Mouse (Mus musculus) lung, postnatal 4 days (tissue): ENCODE results near the gene Nufip2.
"Not testable (repeated sequence)": the region's sequence is repeated elsewhere in the genome, so short reads cannot be mapped to it uniquely, and the experiment has no call there.

Source experiments
- DNase-seq, 2 experiments: peaks; one replicate each; pipeline ENCODE4 v3.0.0; 2021

The Nufip2 gene

DNA sequence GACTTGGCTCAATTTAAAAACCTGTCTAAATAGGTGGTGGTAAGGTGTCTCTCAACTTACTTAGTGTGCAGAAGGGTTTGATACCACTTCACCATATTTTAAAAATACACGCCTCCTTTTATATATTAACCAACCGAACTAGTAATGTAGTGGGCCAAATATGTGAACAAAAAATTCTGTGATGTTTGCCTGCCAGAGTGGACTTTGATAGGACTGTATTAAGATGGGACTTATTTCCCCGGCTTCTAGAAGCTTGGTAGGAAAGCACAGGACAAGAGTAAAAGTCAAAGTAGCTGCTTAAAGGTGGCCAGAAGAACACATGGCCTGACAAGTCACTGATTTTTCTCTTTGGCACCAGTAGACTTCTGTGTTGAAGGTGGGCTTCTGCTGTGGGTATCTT is 27.8 kb downstream of the Nufip2 start:
- no peak for DNase-seq

- no peak for DNase-seq
These were observed 33.1 kb downstream of the Nufip2 start for GRCm38 (mm10) chr11:77719055-77719454.

DNA sequence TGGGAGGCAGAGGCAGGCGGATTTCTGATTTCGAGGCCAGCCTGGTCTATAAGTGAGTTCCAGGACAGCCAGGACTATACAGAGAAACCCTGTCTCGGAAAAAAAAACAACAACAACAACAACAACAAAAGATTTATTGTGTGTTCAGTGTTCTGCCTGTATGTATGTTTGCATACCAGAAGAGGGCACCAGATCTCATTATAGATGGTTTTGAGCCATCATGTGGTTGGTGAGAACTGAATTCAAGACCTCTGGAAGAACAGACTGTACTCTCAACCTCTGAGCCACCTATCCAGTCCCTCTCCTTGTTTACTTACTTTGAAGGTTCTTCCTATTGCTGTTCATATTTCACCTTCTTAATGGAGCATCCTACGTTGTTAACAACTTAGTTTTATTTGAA is 35.4 kb downstream of the Nufip2 start:
- DNase-seq, result no peak

DNA sequence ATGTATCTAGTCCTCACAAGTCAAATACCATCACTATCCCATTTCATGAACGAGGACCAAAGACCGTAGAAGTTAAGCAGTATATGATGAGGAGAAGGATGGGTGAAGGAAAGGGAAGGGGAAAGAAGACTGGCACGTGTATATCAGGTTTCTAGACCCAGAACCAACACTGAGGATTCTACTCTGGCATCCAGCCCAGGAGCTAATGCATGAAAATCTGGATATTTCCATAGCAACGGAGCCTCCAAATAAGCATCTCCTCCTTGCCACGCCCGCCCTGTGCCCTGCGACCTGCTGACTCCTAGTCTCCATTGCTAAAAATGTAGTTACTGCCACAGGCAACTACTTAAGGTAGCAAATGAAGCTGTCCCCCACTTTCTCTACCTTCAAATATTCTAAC is 38.8 kb downstream of the Nufip2 start:
- DNase-seq, result no peak

GRCm38 (mm10) chr11:77725183-77725582 is 39.2 kb downstream of the Nufip2 start, which contains the start of gene Cryba1:
TSS of gene Cryba1 (minus strand) at chr11:77725283.
- DNase-seq, result no peak

- DNase-seq, result no peak
These were observed 42.6 kb downstream of the Nufip2 start for GRCm38 (mm10) chr11:77728587-77728986.

GRCm38 (mm10) chr11:77737289-77737688 is 51.3 kb downstream of the Nufip2 start:
- peak; percentile 71 to 86 for DNase-seq

GRCm38 (mm10) chr11:77738555-77738954 is 52.6 kb downstream of the Nufip2 start:
- DNase-seq, result no peak

DNA sequence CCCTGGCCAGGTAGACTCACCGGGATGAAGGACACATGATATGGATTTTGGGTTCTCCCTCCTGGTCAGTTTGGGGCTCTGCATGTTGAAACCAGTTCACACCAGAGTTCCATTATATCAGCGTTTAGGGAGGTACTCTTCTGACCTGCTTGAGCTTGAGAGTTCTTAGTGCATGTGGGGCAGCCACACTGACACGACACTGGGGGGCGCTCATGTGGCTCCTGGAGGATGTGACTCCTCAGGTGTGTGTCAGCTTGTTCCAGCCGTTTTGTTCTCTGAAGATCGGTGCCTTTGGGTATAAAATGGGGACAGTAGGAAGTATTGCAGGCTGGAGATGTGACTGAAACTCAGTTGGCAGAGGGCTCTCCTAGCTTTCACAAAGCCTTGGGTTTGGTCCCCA is 58.0 kb downstream of the Nufip2 start:
- DNase-seq, result peak; percentile 53 to 62

DNA sequence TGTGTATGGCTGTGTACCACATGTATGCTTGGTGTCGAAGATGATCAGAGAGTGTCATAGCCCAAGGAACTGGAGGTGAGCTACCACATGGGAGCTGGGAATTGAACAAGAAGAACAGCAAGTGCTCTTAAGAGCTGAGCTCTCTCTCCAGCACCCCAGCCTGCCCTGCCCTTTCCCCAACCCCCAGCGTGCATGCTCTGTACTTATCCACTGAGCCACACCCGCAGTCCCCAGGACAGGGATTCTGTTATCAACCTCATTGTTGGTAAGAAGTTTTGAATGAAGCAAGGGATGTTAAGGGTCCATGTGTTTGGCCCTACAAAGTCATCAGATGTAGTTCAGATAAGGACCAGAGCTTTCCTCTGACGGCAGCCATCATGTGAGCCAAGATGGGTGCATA is 60.7 kb downstream of the Nufip2 start:
- no peak for DNase-seq

GRCm38 (mm10) chr11:77747103-77747502 is 61.1 kb downstream of the Nufip2 start:
- DNase-seq, result not testable (repeated sequence)

DNA sequence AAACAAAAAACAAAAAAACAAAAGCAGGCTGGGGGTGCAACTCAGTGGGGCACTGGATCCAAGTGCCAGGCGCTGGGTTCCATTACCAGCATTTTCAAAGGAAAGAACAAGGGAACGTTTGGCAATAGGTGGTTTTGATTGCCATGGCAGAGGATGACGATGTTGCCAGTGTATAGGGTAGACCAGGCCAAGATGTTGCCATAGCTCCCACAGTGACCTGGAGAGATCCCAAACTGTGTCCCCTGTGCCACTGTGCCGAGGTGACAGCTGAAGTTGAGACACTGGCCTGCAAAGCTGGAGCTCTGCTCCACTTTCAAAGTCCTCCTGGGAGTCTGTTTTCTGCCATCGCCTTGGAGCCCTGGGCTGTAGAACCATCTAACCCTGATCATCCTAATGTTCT is 63.0 kb downstream of the Nufip2 start:
- DNase-seq, result no peak

- no peak for DNase-seq
These were observed 66.6 kb downstream of the Nufip2 start for GRCm38 (mm10) chr11:77752525-77752924.

- DNase-seq, result no peak
These were observed 67.5 kb downstream of the Nufip2 start for GRCm38 (mm10) chr11:77753469-77753868.

GRCm38 (mm10) chr11:77760031-77760430 is 74.1 kb downstream of the Nufip2 start:
- DNase-seq, result no peak

- peak; percentile 91 to 92 for DNase-seq
These were observed 77.1 kb downstream of the Nufip2 start, which contains the start of gene Myo18a for GRCm38 (mm10) chr11:77762783-77763672. TSS of gene Myo18a (plus strand) at chr11:77763246.

- DNase-seq, result peak; percentile 69 to 85
These were observed 77.9 kb downstream of the Nufip2 start for GRCm38 (mm10) chr11:77763673-77764340.

- peak; percentile 67 to 85 for DNase-seq
These were observed 78.9 kb downstream of the Nufip2 start for GRCm38 (mm10) chr11:77764694-77765458.

DNA sequence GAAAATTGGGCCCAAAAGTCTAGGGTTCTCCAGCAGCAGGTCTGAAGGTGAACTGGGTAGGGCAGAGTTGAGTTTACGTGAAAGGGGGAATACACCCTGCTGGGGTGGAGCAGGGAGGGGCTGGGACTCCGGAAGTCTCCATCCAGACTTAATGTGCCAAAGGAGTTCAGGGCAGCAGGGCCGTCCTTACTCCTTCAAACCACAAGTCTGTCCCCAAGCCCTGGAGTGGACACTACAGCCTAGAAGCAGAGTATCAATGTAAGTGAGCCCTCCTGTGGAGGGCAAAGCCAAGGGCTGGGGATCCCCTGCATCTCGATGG is 79.5 kb downstream of the Nufip2 start:
- DNase-seq, result no peak

DNA sequence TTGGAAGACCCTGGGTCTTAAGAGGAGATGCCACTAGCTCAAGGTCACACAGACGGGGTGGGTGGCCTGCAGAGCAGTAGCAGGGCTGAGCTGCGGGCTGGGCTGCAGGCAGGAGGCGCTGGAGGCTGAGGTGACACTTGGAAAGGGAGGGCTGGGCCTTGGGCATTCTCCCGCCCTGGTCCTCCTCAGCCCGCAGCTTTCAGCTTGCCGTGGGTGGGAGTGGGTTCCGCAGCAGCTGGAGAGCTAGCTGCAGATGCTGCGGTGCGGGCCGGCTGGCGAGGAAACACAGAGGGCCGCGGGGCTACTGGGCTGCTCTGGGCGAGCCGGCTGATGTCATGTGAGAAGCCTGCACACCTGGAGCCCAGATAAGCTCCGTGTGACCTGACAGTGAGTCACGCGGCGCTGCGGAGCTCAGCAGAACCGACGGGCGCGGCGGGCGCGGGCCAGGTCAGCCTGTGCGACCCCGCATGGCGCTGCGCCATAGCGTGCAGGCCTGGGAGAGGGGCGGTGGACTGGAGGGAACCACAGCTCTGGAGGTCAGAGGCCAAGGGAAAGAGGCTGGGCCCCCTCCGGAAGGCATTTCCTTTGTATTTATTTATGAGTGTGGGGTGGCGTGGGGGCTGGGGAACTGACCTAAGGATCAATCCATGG is 80.5 kb downstream of the Nufip2 start:
- DNase-seq, result peak; percentile 75 to 78

DNA sequence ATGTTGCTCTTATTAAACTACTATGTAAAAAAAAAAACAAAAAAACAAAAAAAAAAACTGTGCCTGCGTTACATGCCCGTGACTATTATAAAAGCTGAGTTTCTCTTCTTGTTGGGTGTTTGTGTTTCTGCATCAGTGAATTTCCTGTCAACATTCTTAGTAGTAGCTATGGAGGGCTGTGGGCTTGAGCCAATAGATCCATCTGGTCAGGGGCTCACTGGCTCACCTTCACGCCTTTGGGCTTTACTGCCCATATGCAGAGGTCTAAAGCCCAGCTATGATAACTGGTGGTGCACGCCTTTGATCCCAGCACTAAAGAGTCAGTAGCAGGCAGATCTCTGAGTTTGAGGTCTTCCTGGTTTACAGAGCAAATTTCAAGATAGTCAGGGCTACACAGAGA is 83.5 kb downstream of the Nufip2 start:
- DNase-seq, result no peak

DNA sequence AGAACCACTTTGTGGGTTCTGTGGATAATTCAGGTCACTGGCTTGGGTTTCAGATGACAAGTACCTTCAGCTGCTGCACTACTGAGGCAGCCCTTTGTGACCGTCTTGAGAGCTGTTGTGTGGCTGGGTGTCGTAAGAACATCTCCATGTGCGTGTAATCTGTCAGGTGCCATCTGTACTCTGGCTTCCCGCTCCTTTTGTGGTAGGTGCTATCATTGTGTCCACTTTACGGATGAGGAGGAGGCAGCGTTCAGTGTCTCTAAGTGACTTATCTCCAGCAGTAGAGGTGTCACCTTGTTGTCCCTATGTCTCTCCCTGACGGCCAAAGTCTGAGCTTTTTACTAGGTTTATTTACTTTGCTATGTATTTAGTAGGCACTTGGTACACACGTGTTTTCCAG is 84.4 kb downstream of the Nufip2 start:
- DNase-seq, result no peak
